Mouse (Mus musculus): ENCODE data around the gene Mybpc2. TPM values are rescaled to one million over a fixed set of nuclear protein-coding genes. Genes with fewer than 3 reads are reported as not detected.
A peak's percentile ranks its signal among the peaks of the same experiment; 100 is the strongest.

The Mybpc2 gene
- 0.94 and 1.2 TPM in 2 replicates for polyA plus RNA-seq (2016; fragmentation: Nextera tagmentation; extraction: Ambion mirVana)

- H3K36me3 ChIP-seq, result no peaks in the 10 kb centered on the region
- H3K4me3 ChIP-seq, result peak within 1 kb of the TSS; percentile 6; the same call in 1 of the 2 replicates
- H3K9ac ChIP-seq, result peak within 1 kb of the TSS; percentile 51
- peaks cover under 1% of the 10 kb centered on the region; the same call in 1 of the 2 replicates for H3K9me3 ChIP-seq (replicated peaks)
- H3K4me1 ChIP-seq (replicated peaks), result peaks cover 24% of the 10 kb centered on the region
- peaks cover 79% of the 10 kb centered on the region for H3K27me3 ChIP-seq (replicated peaks)
- peak within 1 kb of the TSS; percentile 42 for H3K4me2 ChIP-seq
- no peak within 1 kb of the TSS for H3K27ac ChIP-seq (ENCODE audit: poor library complexity, severe bottlenecking)
- WGBS, result 26% methylated on average over 12 of the region's 12 CpGs
- ATAC-seq (ENCODE audit: insufficient number of reproducible peaks, low FRiP score), result no peak
Measured at GRCm38 (mm10) chr7:44524502-44524901, at the start of gene Mybpc2. TSS of gene Mybpc2 (minus strand) at chr7:44524656.

GRCm38 (mm10) chr7:44572956-44573484, 48.6 kb upstream of the Mybpc2 start:
- whole genome bisulfite sequencing, result 71% methylated on average over 5 of the region's 5 CpGs
- H3K4me3 ChIP-seq, result no peak overlapping the region
- H3K27ac ChIP-seq (ENCODE audit: poor library complexity, severe bottlenecking), result no peak overlapping the region
- H3K27me3 ChIP-seq (replicated peaks), result peaks cover 25% of the 10 kb centered on the region
- no peaks in the 10 kb centered on the region for H3K4me1 ChIP-seq (replicated peaks)
- H3K36me3 ChIP-seq, result no peaks in the 10 kb centered on the region
- peaks cover under 1% of the 10 kb centered on the region; the same call in 1 of the 2 replicates for H3K9me3 ChIP-seq (replicated peaks)
- ATAC-seq (ENCODE audit: insufficient number of reproducible peaks, low FRiP score), result no peak
- H3K9ac ChIP-seq, result no peak overlapping the region
- no peak overlapping the region for H3K4me2 ChIP-seq

- Histone ChIP-seq H3K36me3 (no peaks in the 10 kb centered on the region), H3K4me2 (no peak within 1 kb of the TSS), H3K9ac (no peak within 1 kb of the TSS), H3K27ac (ENCODE audit: poor library complexity, severe bottlenecking) (no peak within 1 kb of the TSS), H3K27me3 (replicated peaks) (peaks cover 27% of the 10 kb centered on the region), H3K4me1 (replicated peaks) (no peaks in the 10 kb centered on the region), H3K9me3 (replicated peaks) (no peaks in the 10 kb centered on the region), H3K4me3 (no peak within 1 kb of the TSS)
- no peak for ATAC-seq (ENCODE audit: insufficient number of reproducible peaks, low FRiP score)
- 49% methylated on average over 7 of the region's 7 CpGs for WGBS
Measured at GRCm38 (mm10) chr7:44572213-44572701, 47.8 kb upstream of the Mybpc2 start, which contains the start of gene Napsa. TSS of gene Napsa (plus strand) at chr7:44572380.

- Histone ChIP-seq H3K36me3 (no peaks in the 10 kb centered on the region), H3K9ac (no peak overlapping the region), H3K27me3 (replicated peaks) (peaks cover 27% of the 10 kb centered on the region), H3K4me2 (no peak overlapping the region), H3K4me1 (replicated peaks) (no peaks in the 10 kb centered on the region), H3K27ac (ENCODE audit: poor library complexity, severe bottlenecking) (no peak overlapping the region), H3K9me3 (replicated peaks) (no peaks in the 10 kb centered on the region), H3K4me3 (no peak overlapping the region)
- WGBS, result 79% methylated on average over 4 of the region's 4 CpGs
- ATAC-seq (ENCODE audit: insufficient number of reproducible peaks, low FRiP score), result no peak
Measured at GRCm38 (mm10) chr7:44571811-44572210, 47.4 kb upstream of the Mybpc2 start.

GRCm38 (mm10) chr7:44570989-44571388, 46.5 kb upstream of the Mybpc2 start:
- Histone ChIP-seq H3K9me3 (replicated peaks) (no peaks in the 10 kb centered on the region), H3K27me3 (replicated peaks) (peaks cover 27% of the 10 kb centered on the region), H3K27ac (ENCODE audit: poor library complexity, severe bottlenecking) (no peak overlapping the region), H3K4me1 (replicated peaks) (no peaks in the 10 kb centered on the region), H3K36me3 (no peaks in the 10 kb centered on the region), H3K4me3 (no peak overlapping the region), H3K9ac (no peak overlapping the region), H3K4me2 (no peak overlapping the region)
- 73% methylated on average over 6 of the region's 6 CpGs for WGBS
- no peak for ATAC-seq (ENCODE audit: insufficient number of reproducible peaks, low FRiP score)

GRCm38 (mm10) chr7:44568803-44569202, 44.3 kb upstream of the Mybpc2 start:
- Histone ChIP-seq H3K4me1 (replicated peaks) (no peaks in the 10 kb centered on the region), H3K27ac (ENCODE audit: poor library complexity, severe bottlenecking) (no peak overlapping the region), H3K9me3 (replicated peaks) (no peaks in the 10 kb centered on the region), H3K4me3 (no peak overlapping the region), H3K27me3 (replicated peaks) (peaks cover 31% of the 10 kb centered on the region), H3K4me2 (no peak overlapping the region), H3K9ac (no peak overlapping the region), H3K36me3 (no peaks in the 10 kb centered on the region)
- no peak for ATAC-seq (ENCODE audit: insufficient number of reproducible peaks, low FRiP score)
- WGBS, result 63% methylated on average over 9 of the region's 9 CpGs

GRCm38 (mm10) chr7:44565414-44565813, 41.0 kb upstream of the Mybpc2 start:
- 58% methylated on average over 6 of the region's 6 CpGs for WGBS
- H3K4me2 ChIP-seq, result no peak overlapping the region

GRCm38 (mm10) chr7:44564486-44564885, 40.0 kb upstream of the Mybpc2 start:
- no peak overlapping the region for H3K9ac ChIP-seq
- no peak overlapping the region for H3K4me2 ChIP-seq
- WGBS, result 81% methylated on average over 10 of the region's 10 CpGs
- no peaks in the 10 kb centered on the region for H3K4me1 ChIP-seq (replicated peaks)
- no peaks in the 10 kb centered on the region for H3K9me3 ChIP-seq (replicated peaks)
- ATAC-seq (ENCODE audit: insufficient number of reproducible peaks, low FRiP score), result no peak
- H3K36me3 ChIP-seq, result no peaks in the 10 kb centered on the region
- no peak overlapping the region for H3K4me3 ChIP-seq
- H3K27me3 ChIP-seq (replicated peaks), result peaks cover 27% of the 10 kb centered on the region
- H3K27ac ChIP-seq (ENCODE audit: poor library complexity, severe bottlenecking), result no peak overlapping the region

More at GRCm38 (mm10) chr7:44565414-44565813, 41.0 kb upstream of the Mybpc2 start:
- Histone ChIP-seq H3K9me3 (replicated peaks) (no peaks in the 10 kb centered on the region), H3K27me3 (replicated peaks) (peaks cover 24% of the 10 kb centered on the region), H3K36me3 (no peaks in the 10 kb centered on the region), H3K4me3 (no peak overlapping the region), H3K27ac (ENCODE audit: poor library complexity, severe bottlenecking) (no peak overlapping the region), H3K9ac (no peak overlapping the region), H3K4me1 (replicated peaks) (no peaks in the 10 kb centered on the region)
- no peak for ATAC-seq (ENCODE audit: insufficient number of reproducible peaks, low FRiP score)

- Histone ChIP-seq H3K9ac (no peak overlapping the region), H3K36me3 (no peaks in the 10 kb centered on the region), H3K27me3 (replicated peaks) (peaks cover 19% of the 10 kb centered on the region), H3K9me3 (replicated peaks) (no peaks in the 10 kb centered on the region), H3K27ac (ENCODE audit: poor library complexity, severe bottlenecking) (no peak overlapping the region), H3K4me3 (no peak overlapping the region), H3K4me1 (replicated peaks) (no peaks in the 10 kb centered on the region), H3K4me2 (no peak overlapping the region)
- no peak for ATAC-seq (ENCODE audit: insufficient number of reproducible peaks, low FRiP score)
- WGBS, result 40% methylated on average over 8 of the region's 8 CpGs
Measured at GRCm38 (mm10) chr7:44563284-44563683, 38.8 kb upstream of the Mybpc2 start.

GRCm38 (mm10) chr7:44560435-44561400, 36.3 kb upstream of the Mybpc2 start:
- Histone ChIP-seq H3K27me3 (replicated peaks) (peaks cover 19% of the 10 kb centered on the region), H3K9me3 (replicated peaks) (no peaks in the 10 kb centered on the region), H3K36me3 (no peaks in the 10 kb centered on the region), H3K4me2 (no peak overlapping the region), H3K4me1 (replicated peaks) (no peaks in the 10 kb centered on the region), H3K4me3 (no peak overlapping the region), H3K27ac (ENCODE audit: poor library complexity, severe bottlenecking) (no peak overlapping the region), H3K9ac (no peak overlapping the region)
- ATAC-seq (ENCODE audit: insufficient number of reproducible peaks, low FRiP score), result no peak; the same call in 1 of the 2 replicates
- 48% methylated on average over 18 of the region's 18 CpGs for WGBS

- 58% methylated on average over 2 of the region's 2 CpGs for WGBS
- Histone ChIP-seq H3K4me3 (no peak overlapping the region), H3K4me2 (no peak overlapping the region), H3K9ac (peak overlapping the region; percentile 51), H3K36me3 (no peaks in the 10 kb centered on the region), H3K4me1 (replicated peaks) (peaks cover 11% of the 10 kb centered on the region), H3K9me3 (replicated peaks) (no peaks in the 10 kb centered on the region), H3K27ac (ENCODE audit: poor library complexity, severe bottlenecking) (no peak overlapping the region), H3K27me3 (replicated peaks) (peaks cover 15% of the 10 kb centered on the region; the same call in 1 of the 2 replicates)
- no peak for ATAC-seq (ENCODE audit: insufficient number of reproducible peaks, low FRiP score)
Measured at GRCm38 (mm10) chr7:44557629-44558028, 33.2 kb upstream of the Mybpc2 start.

All from heart, embryonic 12.5 days (tissue).